Mouse (Mus musculus) testis, adult 2 months (tissue): ENCODE data around the gene Kcnk15.

ENCODE experiments used
- CTCF ChIP-seq: fragments of 200-500 bp; IDR thresholded peaks from 2 replicates; pipeline ENCODE4 v1.5.1; 2012; ENCODE audit warnings: low read depth, mild to moderate bottlenecking, inconsistent platforms, low read length, moderate library complexity; ENCODE audit not compliant: control insufficient read depth, insufficient read depth, insufficient replicate concordance
- POLR2A ChIP-seq: fragments of 200-500 bp; IDR thresholded peaks from 2 replicates; pipeline ENCODE4 v1.6.1; 2012; ENCODE audit warnings: low read depth, mild to moderate bottlenecking, inconsistent platforms, low read length, moderate library complexity; ENCODE audit not compliant: control insufficient read depth

DNA sequence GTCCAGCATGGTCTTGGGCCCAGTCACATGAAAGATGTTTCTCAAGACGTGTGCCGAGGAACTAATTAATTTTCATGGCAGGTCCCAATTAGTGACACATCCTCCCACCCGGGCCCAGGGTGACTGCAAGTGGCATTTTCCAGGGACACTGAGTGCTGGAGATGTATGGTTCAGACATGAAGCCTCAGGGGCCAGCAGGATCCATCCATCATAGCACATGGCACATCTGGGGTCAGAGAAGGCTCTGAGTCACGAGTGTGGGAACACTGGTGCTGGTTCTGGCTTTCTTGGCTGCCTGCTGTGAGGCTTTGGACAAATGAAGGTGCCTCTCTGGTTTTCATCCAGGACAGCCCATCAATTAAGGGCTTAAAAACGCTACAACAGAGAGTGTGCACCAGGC, 53.7 kb downstream of the Kcnk15 start:
- TF ChIP-seq POLR2A (no peak), CTCF (no peak)
